Mouse (Mus musculus): ENCODE measurements around the gene Glt8d1.

- TF ChIP-seq CTCF (conservative IDR thresholded peaks at IDR 0.05; ENCODE audit: insufficient read depth, insufficient read length, low read depth, low read length) (peak; percentile 24; the same call in 1 of the 2 replicates), POLR2A (IDR thresholded peaks at IDR 0.05; ENCODE audit: low read depth, low read length) (no peak)
Measured at GRCm38 (mm10) chr14:31017854-31018253, 16.7 kb downstream of the Glt8d1 start.

Measured in kidney, adult 2 months (tissue).